Mouse (Mus musculus) spleen, postnatal 36 days (tissue): ENCODE measurements around the gene Klhl18.
A peak's percentile ranks its signal among the peaks of the same experiment; 100 is the strongest.
"Not testable (repeated sequence)": the region's sequence is repeated elsewhere in the genome, so short reads cannot be mapped to it uniquely, and the experiment has no call there.

Experiments
- DNase-seq, 2 experiments: peaks; one replicate each; pipeline ENCODE4 v3.0.0; 2022; ENCODE audit warnings: low spot score in 2 of 2, mixed read lengths in 1 of 2

Gene Klhl18

DNA sequence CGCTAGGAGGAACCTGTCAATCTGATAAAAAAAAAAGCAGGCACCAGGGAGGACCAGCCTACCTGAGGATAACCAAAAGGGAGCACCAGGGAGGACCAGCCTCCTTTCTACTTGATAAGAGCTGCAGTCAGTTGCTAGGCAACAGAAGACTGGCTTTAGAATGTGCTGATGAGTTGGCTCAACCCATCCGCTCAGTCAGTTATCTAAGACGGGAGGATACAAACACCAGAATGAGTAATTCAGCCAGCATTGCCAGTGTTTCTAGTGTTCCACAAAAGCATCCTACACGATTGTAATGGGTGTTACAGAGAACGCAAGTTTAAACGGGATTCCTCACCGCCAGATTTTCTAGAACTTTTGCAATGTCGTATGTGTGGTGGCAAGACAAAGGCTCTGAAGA, 45.3 kb downstream of the Klhl18 start:
- no peak for DNase-seq

DNA sequence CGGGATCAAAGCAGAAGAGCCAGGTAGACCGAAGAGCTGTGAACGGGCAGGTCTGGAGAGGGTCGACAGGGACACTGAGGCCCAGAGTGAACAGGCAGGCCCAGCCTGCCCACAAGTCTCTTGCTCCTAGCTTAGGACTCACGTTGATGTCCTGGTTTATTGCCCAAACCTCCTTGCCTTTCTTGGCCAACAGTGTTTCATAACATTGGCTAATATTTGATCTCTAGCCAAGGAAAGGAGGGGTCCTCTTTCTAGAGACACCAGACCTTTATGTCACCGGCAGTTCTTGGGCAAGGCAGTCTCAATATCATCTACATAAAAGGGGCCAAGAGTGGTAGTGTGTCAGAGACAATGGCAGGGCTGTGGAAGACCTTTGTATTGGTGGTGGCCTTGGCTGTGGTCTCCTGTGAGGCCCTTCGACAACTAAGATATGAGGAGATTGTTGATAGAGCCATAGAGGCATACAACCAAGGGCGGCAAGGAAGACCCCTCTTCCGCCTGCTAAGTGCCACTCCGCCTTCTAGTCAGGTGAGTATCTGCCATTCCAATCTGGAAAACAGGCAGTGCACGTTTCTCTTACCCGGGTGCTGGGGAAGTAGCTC, 56.9 kb downstream of the Klhl18 start, which contains the start of gene Ngp:
Ngp (plus strand) TSS at position 237 of the 602 bp plus-strand sequence.
- no peak for DNase-seq

DNA sequence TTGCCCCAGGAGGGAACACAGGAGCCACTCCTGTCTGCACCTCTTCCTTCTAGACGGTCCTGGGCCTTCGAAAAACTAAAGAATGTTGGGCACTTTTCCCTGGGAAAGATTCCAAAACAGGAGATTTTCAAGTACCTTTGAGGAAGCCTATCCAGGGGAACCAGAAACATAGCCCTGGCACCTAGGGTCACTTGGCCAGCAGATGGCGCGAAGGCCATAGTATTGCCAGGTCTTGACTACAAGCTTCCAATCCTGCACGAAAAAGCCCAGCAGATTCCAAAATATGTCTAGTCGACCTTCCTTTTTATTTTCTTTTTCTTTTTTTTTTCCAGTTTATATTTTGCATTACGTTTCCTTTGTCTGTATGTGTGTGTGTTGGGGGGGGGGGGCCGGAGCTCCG, 62.7 kb downstream of the Klhl18 start:
- DNase-seq: peak in 1 of 2 experiments; percentile 18

DNA sequence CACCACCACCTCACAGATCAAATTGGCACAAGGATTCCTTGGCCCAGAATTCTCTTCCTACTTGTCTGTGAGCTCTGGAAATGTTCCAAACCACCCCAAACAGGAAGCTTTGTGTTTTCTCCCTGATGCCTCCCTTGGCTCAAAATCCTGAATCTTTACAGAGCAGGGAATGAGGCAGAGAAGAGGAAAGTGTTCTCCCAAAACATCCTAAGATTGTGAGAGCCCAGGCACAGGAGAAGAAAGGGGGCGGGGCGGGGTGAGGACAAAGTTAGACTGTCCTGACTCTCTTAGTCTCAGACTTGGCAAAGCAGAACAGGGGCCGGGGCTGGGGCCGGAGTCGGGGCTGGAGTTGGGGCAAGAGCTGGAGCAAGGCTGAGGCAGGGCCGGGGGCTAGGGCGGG, 63.6 kb downstream of the Klhl18 start:
- no peak for DNase-seq

DNA sequence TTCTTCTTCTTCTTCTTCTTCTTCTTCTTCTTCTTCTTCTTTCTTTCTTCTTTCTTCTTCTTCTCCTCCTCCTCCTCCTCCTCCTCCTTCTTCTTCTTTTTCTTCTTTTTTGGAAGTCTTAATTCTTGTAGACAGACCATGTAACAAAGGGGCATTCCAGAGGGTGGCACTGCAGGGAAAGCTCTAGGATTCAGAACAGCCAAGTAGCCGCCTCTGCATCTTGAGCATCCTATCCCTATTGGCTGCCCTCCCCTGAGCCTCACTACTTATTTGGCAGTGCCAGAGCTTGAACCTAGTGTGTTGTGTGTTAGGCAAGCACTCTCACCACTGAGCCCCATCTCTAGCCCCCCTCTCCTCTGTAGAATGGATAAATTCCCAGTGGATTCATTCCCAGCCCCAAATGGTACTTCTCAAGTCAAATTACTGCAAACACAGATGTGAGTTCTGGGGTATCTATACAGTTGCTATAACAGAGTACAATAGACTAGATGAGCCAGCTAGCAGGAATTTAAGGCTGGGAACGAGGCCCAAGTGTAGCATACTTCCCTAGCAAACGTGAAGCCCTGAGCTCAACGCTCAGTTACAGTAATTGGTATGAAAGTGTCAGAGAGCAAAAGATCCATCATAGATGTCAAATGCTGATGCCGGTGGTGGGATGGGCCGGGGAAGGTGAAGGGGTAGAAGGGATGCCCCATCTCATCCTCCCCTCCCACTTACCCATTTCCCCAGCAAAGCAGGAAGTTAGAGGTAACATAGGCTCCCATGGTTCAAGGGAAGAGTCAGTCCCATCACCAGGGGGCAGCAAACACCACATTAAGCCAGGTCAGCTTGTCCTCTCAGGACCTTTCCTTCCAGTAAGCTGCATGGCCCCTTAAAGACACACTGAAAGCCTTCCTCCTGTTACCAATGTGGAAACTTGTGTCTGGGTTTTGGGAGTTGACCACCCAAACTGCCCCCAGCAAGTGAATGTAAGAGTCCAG, 65.3 kb downstream of the Klhl18 start:
- peak; percentile 80 to 86 for DNase-seq

DNA sequence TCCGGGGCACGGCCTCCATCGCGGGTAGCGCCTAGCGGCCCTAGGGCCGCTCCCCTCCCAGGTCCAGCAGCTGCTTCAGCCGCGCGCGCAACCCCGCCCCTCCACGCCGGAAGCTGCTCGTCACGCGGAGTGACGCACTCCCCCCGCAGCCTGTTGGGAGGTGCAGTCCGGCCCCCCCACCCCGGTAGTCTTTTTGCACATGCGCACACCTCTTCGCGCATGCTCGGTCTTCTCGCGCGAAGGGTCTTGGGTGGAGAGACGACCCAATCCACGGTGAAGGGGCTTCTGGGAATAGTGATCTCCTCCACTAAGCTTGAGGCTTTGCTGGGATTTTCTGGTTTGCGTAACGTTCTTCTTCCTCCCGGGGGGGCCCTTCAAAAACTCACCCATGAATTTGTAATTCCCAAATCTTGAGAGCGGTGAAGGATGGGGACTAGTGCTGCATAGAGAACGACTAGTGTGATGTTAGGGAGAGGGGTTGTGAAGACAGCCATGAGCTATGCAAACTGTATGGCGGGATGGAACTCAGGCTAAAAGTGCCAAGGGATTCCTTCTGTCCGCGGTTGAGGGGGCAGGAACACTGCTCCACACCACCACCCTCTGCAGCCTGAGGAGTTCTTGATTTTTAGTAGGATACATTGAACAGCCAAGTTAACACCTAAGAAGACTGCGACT, 68.3 kb downstream of the Klhl18 start, which contains the start of gene Ptpn23:
Ptpn23 (minus strand) TSS at position 115 of the 675 bp plus-strand sequence.
- peak; percentile 93 to 94 for DNase-seq

DNA sequence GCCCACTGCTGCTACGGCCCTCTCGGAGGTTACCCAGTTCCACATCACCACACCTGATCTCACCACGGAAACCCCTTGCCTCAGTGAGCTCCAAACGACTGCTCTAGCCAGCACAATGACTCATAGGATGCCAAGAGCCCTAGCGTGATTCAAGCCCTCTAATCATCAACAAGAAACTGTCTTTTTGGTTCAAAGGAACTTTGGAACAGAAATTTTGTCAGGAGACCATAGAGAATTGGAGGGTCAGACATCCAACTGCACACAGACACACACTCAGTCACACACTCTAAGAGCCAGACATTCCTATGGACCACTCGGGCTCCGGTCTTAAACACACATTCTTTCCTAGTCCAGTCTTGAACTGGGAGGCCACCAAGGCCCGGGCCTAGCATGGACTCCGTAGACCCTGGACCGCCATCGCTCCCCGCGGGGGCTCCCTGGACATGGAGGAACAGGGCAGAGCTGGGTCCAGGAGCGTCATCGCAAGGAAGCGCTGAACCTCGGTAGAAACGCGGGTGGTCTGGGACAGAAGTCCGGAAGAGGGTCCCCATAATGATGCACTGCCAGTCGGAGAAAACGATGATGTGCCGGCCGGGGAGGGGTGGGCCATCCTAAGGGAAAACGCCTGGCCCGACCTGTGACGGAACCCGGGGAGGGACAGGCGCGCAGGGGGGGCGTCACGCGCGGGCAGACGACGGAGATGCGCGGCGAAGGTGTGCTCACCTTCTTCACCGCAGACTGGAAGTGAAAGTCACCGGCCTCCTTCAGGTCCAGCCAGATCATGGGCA, 69.0 kb downstream of the Klhl18 start:
- no peak for DNase-seq

DNA sequence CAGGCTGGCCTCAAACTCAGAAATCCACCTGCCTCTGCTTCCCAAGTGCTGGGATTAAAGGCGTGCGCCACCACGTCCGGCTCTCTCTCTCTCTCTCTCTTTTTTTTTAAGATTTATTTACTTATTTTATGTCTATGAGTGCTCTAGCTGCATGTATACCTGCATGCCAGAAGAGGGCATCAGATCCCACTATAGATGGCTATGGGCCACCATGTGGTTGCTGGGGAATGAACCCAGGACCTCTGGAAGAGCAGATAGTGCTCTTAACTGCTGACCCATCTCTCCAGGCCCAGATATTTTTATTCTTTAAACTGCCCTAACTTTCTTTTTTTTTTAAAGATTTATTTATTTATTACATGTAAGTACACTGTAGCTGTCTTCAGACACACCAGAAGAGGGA, 73.3 kb downstream of the Klhl18 start:
- not testable (repeated sequence) for DNase-seq

DNA sequence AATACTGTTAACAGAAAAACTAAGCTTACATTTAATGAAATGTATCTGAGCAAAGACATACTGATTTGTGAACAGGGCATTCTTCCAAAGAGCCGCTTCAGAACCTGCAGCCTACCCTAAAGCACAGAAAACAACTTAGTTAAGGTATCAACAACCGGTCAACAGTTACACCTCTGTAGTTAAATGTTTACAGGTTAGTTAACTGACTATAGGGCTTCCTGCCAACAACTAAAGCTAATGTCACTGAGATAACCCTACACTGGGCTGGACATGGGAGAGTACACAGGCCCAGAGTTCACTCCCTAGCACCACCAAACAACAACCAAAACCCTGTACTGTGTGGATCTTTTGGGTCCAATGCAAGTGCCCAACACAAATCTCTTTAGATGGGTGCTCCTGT, 73.8 kb downstream of the Klhl18 start:
- DNase-seq: no peak

DNA sequence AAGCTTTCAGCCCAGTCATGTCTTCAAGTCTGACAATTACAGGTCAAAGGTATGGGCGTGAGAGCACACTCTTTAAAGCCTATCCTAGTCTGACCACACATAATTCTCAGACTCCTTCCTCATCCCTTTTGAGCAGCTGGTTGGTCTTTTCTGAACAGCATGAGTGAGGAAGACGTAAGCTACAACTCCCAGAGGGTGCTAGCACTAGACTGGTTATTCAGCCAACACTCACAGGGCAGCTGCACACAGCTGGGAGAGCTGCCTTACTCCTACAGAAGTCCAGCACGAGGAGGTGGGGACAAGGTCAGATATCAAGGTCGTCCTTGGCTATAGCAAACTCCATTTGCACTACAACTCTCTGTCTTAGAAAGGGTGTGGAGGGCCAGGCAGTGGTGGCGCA, 75.8 kb downstream of the Klhl18 start:
- no peak for DNase-seq

DNA sequence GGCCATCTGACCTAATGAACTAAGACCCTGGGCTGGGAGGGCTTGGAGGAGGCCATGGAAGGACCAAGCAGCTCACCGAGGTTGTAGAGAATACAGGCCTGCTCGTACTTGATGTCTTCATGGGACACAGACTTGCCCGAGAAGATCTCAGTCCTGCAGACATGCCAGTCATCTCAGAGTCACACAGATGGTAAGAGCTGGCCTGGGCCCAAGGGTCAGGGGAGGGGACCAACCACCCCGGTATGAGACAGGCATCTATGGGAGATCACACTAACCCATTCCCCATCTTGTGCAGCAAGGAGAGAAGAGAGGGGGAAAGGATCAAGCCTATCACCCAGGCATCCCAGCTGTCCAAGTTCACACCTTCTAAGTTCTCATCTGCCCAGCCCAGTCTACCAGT, 83.2 kb downstream of the Klhl18 start:
- no peak for DNase-seq

DNA sequence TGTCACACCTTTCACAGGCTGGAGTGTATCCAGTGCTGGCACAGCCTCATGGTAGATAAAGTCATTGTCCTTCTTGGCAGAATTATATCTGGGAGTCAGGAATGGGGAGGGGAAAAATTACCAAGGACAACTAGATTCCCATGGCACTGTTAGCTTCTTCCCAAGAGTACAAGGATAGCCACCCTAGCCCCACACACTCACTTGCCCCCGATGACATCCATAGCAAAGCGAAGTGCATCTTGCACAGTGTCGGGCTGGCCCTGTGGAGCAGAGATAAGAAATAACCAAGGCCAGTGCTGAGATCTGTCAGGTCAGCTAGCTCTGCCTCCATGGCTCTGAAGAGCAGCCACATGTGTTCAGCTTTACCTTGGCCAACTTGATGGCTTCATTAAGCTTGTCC, 85.7 kb downstream of the Klhl18 start:
- DNase-seq: no peak

DNA sequence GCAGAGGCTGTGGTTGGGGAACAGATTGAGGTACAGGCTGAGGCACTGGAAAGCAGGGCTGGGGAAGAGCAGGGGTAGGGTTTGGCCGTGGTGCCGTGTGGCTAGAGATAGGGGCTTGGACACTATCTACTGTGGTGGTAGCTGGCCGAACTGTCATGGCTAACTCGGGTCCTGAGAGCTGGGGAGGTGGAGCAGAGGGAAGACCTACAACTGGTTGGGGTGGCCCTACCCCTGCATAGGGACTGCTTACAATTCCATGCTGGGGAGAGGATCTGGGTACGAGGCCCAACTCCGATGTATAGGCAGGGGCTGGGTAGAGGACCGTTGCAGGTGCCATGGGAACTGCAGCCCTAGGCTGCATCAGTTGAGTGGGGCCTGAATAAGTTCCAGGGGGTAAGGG, 88.5 kb downstream of the Klhl18 start:
- DNase-seq: no peak

DNA sequence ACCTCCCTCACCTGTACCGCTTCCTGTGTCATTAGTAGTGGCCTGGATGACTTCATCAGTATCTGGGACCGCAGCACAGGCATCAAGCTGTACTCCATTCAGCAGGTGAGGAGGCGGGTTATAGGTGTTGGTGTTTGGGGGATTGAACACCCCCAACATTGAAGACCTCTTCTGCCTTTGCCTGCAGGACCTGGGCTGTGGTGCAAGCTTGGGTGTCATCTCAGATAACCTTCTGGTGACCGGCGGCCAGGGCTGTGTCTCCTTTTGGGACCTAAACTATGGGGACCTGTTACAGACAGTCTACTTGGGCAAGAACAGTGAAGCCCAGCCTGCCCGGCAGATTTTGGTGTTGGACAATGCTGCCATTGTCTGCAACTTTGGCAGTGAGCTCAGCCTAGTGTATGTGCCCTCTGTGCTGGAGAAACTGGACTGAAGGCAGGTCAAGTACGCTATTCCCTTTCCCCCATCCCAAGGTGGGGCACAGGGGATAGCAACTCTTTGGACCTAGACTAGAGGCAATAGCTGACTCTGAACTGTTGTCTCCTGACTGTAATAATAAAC, 92.0 kb downstream of the Klhl18 start:
- DNase-seq: no peak

DNA sequence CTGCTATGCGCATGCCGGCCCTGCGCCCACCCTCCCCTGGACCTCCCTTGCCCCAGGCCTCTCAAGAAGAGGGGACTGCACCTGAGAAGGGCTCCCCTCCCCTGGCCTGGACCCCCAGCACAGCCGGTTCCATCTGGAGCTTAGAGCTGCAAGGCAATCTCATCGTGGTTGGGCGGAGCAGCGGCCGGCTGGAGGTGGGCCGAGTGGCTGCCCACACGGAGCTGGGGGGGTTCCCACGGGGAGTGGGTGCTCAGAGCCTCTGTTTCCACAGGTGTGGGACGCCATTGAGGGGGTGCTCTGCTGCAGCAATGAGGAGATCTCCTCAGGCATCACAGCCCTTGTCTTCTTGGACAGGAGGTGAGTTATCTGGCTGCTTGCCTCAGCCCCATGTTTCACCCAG, 95.2 kb downstream of the Klhl18 start:
- DNase-seq: no peak

DNA sequence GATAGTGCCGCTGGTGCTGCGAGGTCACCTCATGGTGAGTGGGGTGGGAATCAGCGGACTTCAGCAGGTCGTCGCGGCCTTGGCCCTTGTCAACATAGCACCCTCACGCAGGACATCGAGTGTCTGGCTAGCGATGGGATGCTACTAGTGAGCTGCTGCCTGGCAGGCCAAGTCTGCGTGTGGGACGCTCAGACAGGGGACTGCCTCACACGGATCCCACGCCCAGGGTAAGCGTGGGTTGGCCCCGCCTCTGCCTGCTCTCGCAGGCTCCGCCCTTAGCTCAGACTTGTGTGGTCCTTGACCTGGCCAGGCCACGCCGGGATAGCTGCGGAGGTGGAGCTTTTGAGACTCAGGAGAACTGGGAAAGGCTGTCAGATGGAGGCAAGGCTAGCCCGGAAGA, 95.8 kb downstream of the Klhl18 start:
- DNase-seq: no peak

DNA sequence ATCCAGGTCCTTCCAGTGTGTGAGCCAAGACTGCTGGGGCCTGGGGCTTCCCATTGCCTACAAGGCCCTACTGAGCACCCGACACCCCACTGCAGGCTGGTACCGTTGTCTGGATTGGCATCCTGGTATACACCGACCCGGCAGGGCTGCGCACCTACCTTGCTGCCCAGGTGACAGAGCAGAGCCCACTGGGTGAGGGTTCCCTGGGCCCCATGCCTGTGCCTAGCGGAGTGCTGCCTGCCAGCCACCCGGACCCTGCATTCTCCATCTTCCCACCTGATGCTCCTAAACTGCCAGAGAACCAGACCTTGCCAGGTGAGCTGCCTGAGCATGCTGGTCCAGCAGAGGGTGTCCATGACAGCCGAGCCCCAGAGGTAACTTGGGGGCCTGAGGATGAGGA, 97.1 kb downstream of the Klhl18 start:
- no peak for DNase-seq

DNA sequence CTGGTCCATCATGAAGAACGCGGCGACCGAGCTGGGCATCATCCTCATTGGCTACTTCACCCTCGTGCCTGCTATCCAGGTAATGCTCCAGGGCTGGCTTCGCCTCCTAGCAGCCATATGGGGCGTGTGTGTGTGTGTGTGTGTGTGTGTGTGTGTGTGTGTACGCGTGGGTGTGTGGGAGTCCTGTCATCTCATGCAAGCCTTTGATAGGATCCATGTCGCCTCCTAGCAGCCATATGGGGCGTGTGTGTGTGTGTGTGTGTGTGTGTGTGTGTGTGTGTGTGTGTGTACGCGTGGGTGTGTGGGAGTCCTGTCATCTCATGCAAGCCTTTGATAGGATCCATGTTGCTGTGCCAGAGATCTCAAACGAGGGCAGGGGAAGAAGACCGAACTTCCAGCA, 98.8 kb downstream of the Klhl18 start:
- DNase-seq: not testable (repeated sequence)
